Mouse (Mus musculus) effector memory CD4-positive, alpha-beta T cell, adult 5 months (primary cell): Measurements from ENCODE around the gene Myo5a. TPM values are rescaled to one million over a fixed set of nuclear protein-coding genes. Genes with fewer than 3 reads are reported as not detected.

Source experiments
- polyA plus RNA-seq: library from polyadenylated mRNA; unstranded; fragments of 100-300 nt; shearing (Covaris generic); gene quantifications from one replicate; pipeline ENCODE4 v1.2.1, GENCODE M21; 2017

The Myo5a gene
- 17.0 TPM for polyA plus RNA-seq

GRCm38 (mm10) chr9:75070457-75071028, at the start of gene Myo5a:
Myo5a (plus strand) TSS chr9:75071015.

GRCm38 (mm10) chr9:75037451-75038356, 33.1 kb upstream of the Myo5a start, which contains the start of gene Arpp19:
Arpp19 (plus strand) TSS chr9:75037614.

DNA sequence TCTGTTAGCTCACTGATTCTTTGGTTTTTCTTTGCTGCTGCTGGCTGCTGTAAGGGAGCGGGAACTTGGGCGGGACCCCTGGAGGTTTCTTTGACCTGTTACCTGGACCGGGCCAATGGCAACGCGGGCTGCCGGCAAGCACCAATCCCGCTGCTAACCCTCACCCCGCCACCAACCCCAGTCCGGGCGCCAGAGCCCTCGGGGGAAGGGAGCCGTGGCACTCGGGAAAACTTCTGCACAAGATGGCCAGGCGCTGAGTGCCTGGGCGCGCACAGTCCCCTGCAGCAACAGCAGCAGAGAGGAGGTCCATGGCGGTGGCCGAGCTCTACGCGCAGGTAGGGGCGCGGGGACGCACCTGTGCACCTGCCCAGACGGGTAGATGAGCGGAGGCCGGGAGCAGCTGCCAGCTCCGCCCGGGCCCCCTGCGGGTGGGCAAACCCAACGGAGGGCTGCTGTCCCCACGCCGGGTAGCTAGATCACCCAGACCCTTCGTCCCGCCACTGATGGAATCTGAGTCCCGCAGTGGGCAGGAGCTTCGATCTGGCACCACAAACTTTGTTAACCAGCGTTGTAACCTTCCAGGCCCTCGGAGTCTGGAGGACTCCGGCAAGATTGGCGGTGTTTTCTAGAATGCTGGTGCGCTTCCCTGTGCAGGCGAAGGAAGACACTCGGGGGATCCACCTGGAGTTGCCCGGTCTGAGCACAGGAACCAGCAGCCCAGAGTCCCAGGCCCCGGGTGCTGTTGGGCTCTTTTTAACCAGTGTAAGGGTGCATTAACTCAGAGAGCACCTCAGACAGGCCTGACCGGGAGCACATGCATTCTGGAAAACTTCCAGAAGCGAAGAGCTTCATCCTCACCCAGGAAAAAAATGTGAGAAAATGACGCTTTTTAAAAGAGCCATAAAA, 161.3 kb downstream of the Myo5a start, which contains the start of gene Myo5c:
Gene Myo5c, plus strand, starts transcription at position 180 of the 906 bp plus-strand sequence.

Other genes starting within 250 kb of the Myo5a start
- gene Onecut1, start 209.1 kb upstream of the Myo5a start, polyA plus RNA-seq = not detected
- gene Fam214a, start 118.1 kb upstream of the Myo5a start, polyA plus RNA-seq = 36.7 TPM
- gene Arpp19, start 33.4 kb upstream of the Myo5a start, polyA plus RNA-seq = 239 TPM
- 0.24 TPM for gene Myo5c, start 161.0 kb downstream of the Myo5a start, polyA plus RNA-seq
- gene Gnb5, start 235.3 kb downstream of the Myo5a start, polyA plus RNA-seq = 6.0 TPM